Mouse (Mus musculus) layer of hippocampus, adult 8-10 months (tissue): ENCODE results near the gene 5530401A14Rik. TPM values are rescaled to one million over a fixed set of nuclear protein-coding genes. Genes with fewer than 3 reads are reported as not detected.

Experiments
- DNase-seq, 2 experiments: peaks; one replicate each; pipeline ENCODE4 v3.0.0; 2022; ENCODE audit warnings: low spot score in 2 of 2
- total RNA-seq, 4 experiments: library from RNA; stranded (reverse); gene quantifications; 2 replicates each; pipeline ENCODE4 v1.2.4; 2022

The 5530401A14Rik gene
- total RNA-seq, 4 experiments from 2014 or later: 0.08 to 0.24 (median 0.18) TPM; not detected in 1

DNA sequence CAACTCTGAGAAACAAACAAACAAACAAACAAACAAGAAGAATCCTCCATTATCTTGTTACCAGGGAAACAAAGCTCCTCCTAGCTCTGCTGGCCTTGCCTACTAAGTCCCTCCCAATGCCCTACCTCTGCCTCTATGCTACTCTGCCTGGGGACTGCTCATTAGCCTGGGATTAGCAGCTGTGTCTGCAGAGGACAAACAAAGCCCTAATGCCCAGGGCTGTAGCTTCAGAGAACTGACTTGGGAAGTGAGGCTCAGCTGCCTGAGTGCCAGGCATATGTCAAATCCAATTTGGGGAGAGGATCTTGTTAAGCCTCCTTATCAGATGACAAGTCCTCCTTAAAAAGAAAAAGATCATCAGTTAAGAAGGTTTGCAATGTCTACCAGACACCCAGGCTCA lies 65.9 kb downstream of the 5530401A14Rik start:
- DNase-seq: no peak

DNA sequence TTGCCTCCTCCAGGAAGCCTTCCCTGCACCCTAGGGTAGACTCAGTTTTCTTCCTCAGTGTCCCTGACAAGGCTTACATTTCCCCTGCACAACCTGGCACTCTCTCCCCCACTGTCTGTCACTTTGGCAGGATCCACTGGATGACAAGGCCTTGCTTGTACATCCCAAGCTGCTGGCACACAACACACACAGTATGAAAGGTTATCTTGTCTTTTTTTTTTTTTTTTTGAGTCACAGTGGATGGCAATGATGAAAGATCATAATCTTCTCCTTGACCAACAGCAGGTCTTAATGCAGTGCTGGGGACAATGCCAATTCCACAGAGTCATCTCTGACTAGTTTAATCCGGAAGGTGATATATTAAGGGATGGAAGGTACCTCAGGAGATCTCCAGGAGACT lies 77.0 kb downstream of the 5530401A14Rik start:
- no peak for DNase-seq

DNA sequence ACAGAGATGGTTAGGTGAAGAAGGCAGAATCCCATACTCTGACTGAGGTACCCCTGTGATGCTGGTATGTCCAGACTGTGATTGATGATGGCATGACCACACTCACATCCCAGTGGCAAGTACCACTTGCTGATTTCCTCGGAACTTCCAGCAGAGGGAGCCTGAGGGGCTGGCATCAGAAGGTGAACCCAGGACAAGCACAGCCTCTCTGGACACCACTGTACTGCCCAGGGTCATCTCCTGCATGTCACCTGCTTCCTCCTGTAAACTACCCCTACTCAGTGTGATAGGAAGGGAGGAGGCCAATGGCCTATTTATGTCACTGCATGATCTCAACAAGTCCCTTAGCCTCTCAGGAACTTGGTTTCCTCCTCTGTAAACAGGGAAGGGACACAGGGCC lies 80.5 kb downstream of the 5530401A14Rik start:
- peak in 1 of 2 experiments; percentile 9 for DNase-seq

DNA sequence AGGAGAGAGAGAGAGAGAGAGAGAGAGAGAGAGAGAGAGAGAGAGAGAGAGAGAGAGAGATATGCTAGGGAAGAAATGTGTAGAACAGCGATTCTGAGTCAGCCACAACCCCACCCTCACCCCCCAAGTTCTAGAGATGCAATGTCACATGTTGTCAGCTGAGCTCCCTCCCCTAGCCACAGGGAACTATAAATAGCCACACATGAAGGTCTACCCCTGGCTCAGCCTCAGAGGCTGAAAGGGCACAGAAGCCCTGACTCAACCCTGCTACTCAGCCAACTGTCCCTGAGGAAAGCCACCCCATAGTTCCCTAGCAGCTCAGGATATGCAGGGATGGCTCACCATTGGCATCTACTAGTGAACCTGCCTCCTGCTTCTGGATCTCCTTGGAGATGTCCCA lies 81.7 kb downstream of the 5530401A14Rik start:
- no peak for DNase-seq

Other genes starting within 250 kb of the 5530401A14Rik start
- gene Asic2, start 107.8 kb downstream of the 5530401A14Rik start, total RNA-seq: 10 to 100 TPM; 53.7 to 58.2 (median 54.8) TPM
- gene Ccl2, start 174.9 kb downstream of the 5530401A14Rik start, total RNA-seq: under 1 TPM in 1 of 4 experiments, not detected in 3; 0.56 TPM
- not detected for gene Gm17268, start 177.9 kb downstream of the 5530401A14Rik start, total RNA-seq
- not detected for gene Ccl7, start 185.0 kb downstream of the 5530401A14Rik start, total RNA-seq
- not detected for gene Ccl11, start 197.2 kb downstream of the 5530401A14Rik start, total RNA-seq
- 1 to 10 TPM in 1 of 4 experiments, not detected in 3; 2.4 TPM for gene Ccl12, start 241.2 kb downstream of the 5530401A14Rik start, total RNA-seq